Mouse (Mus musculus): Measurements from ENCODE around the gene Fam240a. TPM values are rescaled to one million over a fixed set of nuclear protein-coding genes. Genes with fewer than 3 reads are reported as not detected.

The Fam240a gene
- total RNA-seq, 2 experiments from 2014 or later = not detected

DNA sequence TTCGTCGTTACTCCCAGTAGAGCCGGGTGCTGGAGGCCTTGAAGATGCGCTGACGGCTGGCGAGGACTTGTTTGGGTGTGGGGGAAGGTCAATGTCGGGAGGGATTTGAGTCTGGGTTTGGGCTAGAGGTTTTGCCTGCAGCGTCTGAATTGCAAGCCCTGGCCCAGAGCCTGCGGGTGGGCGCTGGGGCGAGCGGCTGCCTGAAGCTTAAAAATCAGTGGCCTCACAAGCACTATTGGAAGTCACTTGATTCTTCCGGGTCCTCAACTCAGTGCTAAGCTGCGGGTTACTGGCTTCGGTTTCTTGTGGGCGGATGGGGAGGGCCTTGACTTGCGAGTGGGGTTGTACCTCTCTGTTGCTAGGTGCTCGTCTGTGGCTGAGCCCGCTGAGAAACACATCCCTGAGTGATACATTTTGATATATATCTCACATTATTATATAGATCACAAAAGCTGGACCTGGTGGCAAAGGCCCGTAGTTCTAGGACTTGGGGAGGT, 29.9 kb upstream of the Fam240a start:
- no peak for DNase-seq (ENCODE audit: extremely low spot score in 1 of 2, low spot score in 1 of 2)

DNA sequence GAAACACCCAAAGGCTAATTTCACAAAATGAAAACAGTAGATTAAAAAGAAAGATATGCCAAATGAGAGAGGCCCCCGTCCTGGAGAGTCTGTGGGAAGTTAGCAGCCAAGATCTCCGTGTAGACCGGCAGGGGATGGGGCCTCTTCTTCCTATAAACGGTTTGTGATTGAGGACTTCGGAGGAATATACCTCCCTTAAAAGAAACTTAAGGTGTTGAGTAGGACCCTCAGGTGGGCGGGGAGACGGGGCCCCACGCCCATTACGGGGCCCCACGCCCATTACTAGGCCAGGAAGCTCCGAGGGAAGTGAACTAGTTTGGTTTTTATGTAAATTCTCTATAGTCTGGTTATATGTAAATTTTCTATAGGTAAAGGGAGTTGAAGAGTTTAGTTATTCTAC, 29.3 kb upstream of the Fam240a start, which contains the start of gene Tdgf1:
Tdgf1 (minus strand) TSS at position 233 of the 400 bp plus-strand sequence.
- DNase-seq (ENCODE audit: extremely low spot score in 1 of 2, low spot score in 1 of 2) = no peak

DNA sequence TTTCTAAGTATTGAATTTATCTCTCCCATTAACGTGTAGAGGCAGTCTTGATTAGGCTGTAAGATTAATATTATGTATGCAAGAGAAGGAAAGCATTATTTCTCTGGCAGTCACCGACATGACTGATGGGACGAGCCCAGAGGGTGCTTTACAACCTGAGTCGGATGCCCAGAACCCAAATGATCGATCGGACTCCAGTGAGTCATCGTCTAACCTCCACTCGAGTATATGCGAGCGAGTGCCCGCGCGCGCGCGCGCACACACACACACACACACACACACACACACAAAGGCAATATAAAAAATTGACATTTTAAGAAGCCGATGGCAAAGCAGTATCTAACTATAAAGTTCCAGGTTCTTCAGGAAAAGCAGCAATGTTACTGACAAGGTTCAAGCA, 28.7 kb upstream of the Fam240a start:
- DNase-seq (ENCODE audit: extremely low spot score in 1 of 2, low spot score in 1 of 2) = no peak

DNA sequence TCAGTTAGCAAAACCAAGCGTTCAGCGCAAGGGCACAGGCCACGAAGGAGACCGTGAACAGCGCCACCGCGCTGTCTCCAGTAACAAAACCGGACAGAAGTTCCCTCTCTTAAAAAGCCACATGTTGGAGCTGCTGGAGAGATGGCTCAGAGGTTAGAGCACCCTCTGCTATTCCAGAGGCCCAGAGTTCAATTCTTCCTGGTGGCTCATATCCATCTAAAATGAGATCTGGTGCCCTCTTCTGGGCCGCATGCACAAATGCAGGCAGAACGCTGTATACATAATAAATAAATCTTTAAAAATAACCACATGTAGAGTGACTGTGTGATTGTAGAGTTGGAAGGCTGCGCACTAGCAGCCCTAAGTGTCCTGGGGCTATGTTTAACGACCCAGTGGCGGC, 27.6 kb upstream of the Fam240a start:
- DNase-seq (ENCODE audit: extremely low spot score in 1 of 2, low spot score in 1 of 2) = peak in 1 of 2 experiments; percentile 20

DNA sequence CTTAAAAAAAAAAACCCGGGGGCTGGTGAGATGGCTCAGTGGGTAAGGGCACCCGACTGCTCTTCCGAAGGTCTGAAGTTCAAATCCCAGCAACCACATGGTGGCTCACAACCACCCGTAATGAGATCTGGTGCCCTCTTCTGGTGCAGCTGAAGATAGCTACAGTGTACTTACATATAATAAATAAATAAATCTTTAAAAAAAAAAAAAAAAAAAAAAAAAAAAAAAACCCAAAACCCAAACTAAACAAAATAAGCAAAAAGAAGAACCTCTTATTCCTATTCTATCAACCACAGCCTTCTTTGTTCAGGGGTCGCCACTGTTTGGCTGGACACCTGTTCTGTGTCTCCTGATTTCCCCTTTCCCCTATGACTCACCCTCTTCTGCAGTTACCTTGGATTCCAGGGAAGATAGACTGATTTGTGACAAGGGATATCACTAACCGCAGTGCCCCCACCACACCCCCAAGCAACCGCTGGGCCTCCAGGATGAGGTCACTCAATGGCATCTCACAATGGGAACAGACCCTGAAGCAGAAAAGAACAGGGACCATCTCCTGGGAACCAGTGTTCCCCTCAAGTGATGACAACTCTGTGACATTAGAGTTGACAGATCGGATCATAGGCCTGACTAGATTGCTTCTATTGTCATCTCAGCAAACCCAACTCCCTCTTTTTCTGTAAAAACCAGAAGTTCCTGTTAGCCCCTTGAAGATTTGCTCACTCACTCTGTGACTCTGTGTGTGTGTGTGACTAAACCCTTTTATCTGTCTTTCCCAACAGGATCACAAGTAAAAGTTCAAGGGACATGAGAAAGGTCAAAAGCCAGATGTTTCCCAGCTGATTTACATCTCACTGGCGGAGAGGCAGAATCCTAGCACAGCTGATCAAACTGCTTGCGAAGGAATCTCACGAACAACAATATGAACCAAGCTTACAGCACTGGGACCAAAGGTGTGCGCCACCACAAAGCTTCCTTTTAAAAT, 21.1 kb upstream of the Fam240a start:
- DNase-seq (ENCODE audit: extremely low spot score in 1 of 2, low spot score in 1 of 2) = no peak

DNA sequence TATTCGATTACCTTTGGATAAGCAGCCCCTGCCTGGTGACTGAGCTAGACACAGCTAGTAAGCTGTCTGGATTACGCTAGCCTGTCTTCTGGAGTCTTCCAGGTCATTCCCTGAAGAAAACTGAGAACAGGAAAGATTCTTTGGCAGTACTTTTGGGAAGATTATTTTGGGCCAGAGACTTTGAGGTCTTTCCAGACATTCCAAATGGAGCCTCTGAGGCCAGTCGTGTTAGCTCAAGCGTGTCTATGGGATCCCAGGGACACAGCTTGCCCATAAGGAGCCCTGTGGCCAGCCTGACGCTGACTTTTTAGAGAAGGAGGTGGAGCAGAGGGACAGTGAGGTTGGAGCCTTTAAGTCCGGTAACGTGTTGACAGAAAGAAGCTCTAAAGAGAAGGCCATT, 19.3 kb upstream of the Fam240a start:
- DNase-seq (ENCODE audit: extremely low spot score in 1 of 2, low spot score in 1 of 2) = no peak

DNA sequence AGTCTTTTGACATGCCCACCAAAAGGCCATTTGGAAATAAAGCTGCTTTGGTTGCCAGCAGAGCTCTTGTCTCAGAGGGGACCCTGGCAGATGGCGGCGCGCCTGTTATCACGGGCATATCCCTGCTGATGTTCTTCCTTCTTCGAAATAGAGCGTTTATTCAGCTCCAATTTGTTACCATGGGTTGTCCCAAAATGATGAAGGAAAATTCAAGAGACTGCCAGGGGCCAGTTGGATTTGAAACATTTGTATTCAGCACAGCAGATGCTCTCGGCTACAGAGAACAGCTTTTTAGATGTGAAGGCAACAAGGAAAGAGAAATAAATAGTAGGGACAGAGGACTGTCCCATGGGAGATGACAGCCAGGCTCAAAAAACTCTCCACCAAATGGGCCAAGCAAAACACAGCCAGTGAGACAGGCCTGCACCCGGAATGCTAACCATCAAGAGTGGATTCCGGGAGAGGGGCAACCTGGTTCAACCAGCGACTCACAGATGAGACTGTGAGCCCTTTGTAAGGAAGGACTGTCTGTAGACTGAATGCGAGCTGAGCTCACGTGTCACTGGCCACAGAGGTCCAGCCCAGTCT, 17.3 kb upstream of the Fam240a start:
- DNase-seq (ENCODE audit: extremely low spot score in 1 of 2, low spot score in 1 of 2) = peak; percentile 30 to 52

DNA sequence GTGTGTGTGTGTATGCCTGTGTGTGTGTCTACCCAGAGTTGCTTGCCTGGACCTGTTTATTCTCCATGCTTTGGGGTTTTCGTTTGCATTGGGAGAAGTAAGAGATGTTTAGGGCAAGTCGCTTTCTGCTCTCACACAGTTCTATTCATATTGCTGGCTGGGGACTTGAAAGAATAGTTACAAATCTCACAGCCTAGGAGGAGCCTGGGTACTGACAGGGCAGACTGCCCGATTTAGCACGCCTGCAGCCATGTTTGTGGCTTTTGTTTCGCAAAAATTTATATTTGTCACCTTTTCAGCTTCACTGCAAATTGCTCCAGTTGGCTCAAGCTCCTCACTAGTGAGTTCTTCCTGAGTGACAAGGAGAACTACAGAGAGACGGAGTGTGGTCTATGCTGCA, 14.9 kb upstream of the Fam240a start:
- no peak for DNase-seq (ENCODE audit: extremely low spot score in 1 of 2, low spot score in 1 of 2)

DNA sequence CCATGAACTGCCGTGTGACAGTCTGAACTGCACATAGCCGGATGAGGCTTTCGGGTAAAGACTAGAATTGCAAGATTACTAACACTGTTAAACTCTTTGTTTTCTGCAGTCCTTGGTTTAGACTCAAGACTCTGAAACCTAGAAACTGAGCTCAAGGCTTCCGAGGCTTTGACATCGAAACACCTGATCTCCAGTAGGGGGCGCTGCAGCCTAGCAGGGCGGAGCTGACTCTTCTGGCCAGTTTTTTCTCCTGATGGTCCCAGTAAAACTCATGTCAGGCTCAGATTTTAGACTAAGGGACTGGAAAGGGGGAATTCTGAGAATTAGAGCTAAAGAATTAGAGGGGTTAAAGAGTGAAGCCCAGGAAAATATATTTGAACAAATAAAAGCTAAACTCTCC, 6.1 kb upstream of the Fam240a start:
- DNase-seq (ENCODE audit: extremely low spot score in 1 of 2, low spot score in 1 of 2) = peak; percentile 45 to 88

DNA sequence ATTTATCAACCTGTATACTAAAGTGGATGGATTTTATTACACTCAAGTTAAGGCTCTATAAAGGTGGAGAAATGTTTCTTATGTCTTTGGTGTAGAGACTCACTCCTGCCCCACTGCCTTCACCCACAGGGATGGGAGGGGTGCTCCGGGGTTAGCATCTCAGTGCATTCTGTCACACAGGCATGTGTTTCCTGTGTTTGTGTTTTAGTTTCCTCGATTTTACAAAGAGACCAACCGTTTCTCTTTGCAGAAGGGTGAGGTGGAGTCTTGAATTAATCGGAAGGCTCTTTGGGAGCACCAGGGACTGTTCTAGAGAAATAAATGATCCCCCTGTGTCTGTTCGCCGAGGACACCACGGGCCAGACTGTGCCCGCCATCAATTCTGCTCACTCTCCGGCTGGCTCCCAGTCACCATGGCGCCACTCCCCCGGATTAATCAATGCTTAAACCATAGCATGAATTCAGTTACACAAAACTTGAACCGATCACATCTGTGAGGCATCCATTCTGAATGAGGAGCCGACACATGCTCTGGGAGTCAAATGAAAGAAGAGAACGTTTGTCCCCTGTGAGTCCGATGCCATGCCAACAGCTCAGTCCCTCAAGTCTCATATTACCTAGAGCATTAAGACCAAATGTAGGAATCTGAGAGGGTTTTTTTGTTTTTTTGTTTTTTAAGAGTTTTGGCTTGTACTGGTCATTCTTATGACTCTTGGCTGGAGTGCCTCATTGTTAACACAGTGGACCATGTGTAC, 4.2 kb upstream of the Fam240a start:
- DNase-seq (ENCODE audit: extremely low spot score in 1 of 2, low spot score in 1 of 2) = no peak

DNA sequence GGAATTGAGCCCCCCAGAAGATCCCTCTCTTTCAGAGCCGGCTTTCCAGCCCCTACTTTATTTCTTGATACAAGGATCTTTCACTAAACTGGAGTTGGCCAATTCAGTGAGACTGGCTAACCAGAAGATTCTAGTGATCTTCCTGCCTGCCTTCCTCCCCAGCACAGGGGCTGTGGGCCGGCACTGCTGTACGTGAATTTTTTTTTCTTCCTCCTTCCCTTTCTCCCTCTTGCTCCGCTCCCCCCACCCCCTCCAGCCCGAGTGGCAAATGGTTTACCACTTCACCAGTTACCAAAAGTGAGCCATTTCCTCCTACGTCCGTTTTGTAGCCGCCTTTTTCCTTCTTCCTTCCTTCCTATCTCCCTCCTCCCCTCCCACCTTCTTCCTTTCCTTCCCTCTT, 1.2 kb downstream of the Fam240a start:
- DNase-seq (ENCODE audit: extremely low spot score in 1 of 2, low spot score in 1 of 2) = no peak

DNA sequence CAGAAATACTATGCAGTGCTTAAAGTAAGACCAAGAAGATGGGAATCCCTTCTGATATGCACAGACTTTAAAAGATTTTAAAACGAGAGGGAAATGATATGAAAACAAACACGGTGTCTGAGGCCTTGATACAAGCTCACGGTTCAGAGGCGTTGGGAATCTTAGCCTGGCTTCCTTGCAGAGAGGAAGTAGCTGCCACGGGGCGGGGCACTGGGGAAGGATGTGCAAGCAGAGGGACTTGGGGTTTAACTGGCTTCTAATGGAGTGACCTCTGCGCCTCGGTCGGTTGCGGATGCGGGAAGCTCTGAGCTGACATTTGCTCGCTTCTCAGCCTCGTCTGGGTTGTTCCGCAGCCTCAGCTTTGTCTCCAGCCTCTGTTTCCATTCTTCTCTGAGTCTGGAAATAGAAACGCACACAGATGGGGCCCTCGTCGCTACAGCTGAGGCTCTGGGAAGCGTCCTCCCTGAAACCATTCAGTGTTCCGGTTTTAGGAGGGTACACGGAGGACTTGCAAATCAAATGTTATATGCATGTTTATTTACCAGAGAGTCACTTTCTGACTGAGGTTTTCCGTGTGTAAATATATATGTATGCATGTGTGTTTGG, 1.9 kb downstream of the Fam240a start:
- no peak for DNase-seq (ENCODE audit: extremely low spot score in 1 of 2, low spot score in 1 of 2)

DNA sequence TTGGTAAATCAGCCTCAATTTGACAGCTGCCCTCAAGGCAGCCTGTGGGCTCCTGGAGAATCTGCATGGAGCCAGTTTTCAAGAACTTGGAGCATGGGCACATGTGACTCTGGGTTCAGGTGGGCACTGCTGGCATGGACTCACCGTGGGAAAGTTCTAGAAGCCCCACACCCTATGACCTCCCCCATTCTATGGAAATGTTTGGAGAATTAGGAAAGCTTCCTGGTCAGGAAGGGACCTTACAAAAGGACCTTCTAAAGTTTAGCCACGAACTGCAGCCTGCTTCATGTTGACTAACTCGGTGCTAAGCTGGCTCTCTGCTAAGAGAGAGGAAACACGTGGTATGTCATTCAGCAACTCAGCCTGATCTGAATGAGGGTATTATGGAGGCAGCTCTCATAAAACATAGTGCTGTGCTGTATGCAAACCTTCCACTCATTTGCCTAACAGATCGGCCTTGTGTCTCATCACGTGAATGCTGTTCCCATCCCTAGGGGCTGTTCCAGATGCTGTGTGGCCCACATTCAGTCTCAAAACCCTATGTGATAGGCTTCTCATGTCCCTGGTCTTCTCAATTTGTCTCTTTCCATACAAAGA, 7.2 kb downstream of the Fam240a start:
- no peak for DNase-seq (ENCODE audit: extremely low spot score in 1 of 2, low spot score in 1 of 2)

DNA sequence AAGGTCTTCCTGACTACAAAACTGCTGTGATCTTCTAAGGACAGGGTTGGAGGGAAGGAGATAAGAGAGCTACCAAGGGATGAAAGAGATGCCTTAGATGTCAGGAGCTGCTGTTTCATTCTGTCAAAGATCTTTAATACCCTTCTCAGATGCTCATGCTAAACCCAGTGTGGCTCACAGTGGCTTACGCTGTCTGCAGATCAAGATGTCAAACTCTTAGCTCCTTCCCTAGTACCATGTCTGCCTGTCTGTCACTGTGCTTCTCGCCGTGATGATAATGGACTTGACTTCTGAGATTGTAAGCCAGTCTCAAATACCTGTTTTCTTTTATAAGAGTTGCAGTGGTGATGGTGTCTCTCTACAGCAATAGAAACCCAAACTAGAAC, 8.0 kb downstream of the Fam240a start:
- no peak for DNase-seq (ENCODE audit: extremely low spot score in 1 of 2, low spot score in 1 of 2)

DNA sequence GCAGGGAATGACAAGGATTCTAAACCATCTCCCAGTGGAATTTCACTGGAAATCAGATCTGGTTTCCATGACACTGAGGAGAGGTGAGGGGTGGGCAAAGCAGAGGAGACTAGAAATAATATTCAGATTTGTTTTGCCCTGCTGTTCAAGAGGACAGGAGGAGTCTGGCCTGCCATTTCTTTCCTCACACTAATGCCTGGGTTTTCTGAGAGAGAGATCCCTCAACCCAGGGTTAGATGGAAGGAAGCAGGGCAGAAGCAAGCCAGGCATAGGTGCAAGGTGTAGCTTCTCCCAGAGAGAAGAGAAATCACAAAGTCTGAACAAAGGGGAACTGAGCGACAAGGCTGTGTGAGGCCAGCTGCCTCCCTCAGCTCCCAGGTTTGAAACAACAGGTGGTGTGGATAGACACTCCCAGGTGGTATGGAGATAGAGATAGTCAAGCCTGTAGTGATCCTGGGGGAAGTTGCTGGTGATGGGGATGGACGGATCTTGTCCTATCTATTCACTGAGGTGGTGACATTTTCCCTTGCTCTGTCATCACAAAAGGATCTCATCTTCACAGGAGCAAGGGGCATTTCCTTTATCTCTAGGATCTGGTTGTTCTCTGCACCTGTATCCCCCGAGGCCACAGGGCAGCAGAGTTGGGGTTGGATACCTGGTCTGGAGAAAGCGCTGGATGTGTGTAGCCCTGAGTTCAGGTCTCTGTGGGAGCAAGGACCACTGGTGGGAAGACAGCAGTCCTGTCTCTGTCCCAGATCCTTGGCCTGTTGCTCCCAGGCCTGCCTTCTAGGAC, 8.6 kb downstream of the Fam240a start:
- no peak for DNase-seq (ENCODE audit: extremely low spot score in 1 of 2, low spot score in 1 of 2)

DNA sequence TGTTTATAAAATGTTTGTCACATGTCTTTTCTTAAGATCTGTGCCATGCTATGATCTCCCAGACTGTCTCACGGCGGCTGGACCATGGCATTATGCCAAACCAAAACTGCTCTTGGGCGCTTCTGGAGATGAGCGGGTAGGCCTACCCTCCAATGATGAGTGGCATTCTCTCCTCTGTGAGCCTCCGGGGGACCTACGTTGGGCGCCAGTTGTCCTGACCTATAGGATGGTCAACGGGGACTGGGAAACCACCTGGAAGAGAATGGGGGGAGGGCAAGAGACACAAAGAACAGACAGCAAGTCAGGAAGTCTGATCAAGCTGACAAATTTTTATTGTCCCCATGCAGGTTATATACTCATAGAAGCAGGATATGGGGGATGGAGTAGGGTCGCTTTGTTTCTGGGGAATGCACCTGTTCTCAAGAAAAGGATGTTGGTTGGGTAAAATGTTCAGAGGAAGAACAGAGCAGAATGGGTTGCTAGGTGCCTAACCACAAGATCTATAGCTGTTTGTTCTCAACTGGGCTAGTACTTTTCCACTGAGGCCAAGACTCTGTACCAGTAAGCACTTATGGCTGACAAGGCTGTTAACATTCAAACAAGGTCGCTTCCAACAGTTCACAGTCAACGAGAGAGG, 9.3 kb downstream of the Fam240a start:
- no peak for DNase-seq (ENCODE audit: extremely low spot score in 1 of 2, low spot score in 1 of 2)

DNA sequence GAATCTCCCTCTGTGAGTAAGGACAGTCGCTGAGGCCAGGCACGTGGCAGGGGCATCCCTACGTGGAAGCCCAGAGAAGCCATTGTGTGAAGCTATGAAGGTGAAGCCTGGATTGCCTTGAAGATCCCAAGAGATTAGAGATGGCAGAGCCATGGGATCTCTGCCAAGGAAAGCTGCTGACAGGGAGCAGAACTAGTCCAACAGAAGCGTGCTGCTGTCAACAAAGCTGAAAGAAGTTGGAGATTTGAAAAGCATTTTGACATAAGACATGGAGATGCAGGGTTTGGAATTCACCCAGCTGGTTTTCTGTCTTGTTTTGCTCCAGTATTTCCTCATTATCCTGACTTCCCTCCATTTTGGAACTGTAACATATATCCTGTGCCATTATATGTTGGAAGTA, 14.4 kb downstream of the Fam240a start:
- no peak for DNase-seq (ENCODE audit: extremely low spot score in 1 of 2, low spot score in 1 of 2)

DNA sequence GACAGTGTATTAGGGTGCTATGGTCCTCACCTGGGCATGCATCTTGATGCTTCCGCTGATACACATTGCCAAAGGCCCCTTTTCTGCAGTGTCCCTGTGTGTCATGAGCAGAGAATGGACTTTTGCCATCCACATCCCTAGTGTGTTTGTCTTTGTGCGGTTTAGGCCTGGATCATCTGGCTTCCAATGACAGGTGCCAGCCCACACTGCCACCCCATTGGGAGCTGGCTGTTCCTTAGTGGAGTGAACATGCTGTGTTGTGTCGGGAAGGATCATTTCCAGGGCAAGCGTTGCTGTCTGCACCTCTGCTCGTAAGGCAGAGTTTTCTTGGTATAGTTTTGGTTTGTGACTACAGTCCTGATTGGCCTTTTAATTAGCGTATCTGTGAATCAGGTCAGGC, 15.5 kb downstream of the Fam240a start:
- DNase-seq (ENCODE audit: extremely low spot score in 1 of 2, low spot score in 1 of 2) = no peak

DNA sequence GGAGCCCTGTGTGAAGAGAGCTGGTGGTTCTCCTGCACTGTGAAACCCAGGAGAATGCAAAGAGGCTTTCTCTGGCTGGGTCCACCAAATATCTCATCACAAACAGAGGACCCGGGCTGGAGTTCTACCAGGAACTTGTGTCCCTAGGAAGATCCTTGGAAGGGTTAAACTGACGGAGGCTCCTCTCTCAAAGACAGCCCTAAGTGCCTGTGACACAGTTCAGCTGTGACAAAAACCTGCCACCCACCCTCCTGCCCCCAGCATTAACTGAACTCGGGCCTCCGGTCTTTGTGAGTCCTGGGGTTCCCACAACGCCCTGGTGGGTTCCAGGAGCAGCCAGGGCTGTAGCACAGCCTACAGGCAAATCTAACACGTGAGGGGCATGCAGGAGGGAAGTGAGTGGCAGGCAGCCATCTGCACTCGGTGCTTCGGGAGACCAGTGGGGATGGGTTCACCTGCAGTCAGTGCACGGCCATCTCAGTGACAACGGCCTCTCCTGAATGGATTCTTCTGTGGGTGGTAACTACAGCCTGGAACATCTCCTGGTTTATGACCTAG, 17.1 kb downstream of the Fam240a start:
- no peak for DNase-seq (ENCODE audit: extremely low spot score in 1 of 2, low spot score in 1 of 2)
